Mouse (Mus musculus): ENCODE results near the gene Amacr.

- TF ChIP-seq CTCF (IDR thresholded peaks at IDR 0.05; ENCODE audit: low read depth) = no peak
- TF ChIP-seq EP300 (IDR thresholded peaks at IDR 0.05; ENCODE audit: low read depth) = no peak
Measured at GRCm38 (mm10) chr15:10999832-11000231, 18.3 kb downstream of the Amacr start.
